Mouse (Mus musculus) heart, adult 2 months (tissue): ENCODE data around the gene Fam240a.

Source experiments
- CTCF ChIP-seq: fragments of 200-600 bp; IDR thresholded peaks from 2 replicates; pipeline ENCODE4 v1.8.1; 2022; ENCODE audit warnings: antibody characterized with exemption, mild to moderate bottlenecking, moderate library complexity
- EP300 ChIP-seq: fragments of 200-500 bp; IDR thresholded peaks from 2 replicates; pipeline ENCODE4 v1.6.1; 2011; ENCODE audit warnings: low read depth, low read length, control low read depth; ENCODE audit not compliant: insufficient read depth
- POLR2A ChIP-seq: fragments of 200-500 bp; IDR thresholded peaks from 2 replicates; pipeline ENCODE4 v1.6.1; 2011; ENCODE audit warnings: mild to moderate bottlenecking, low read depth, low read length, control low read depth; ENCODE audit not compliant: insufficient read depth

GRCm38 (mm10) chr9:110887388-110888303 lies 29.0 kb downstream of the Fam240a start:
- TF ChIP-seq POLR2A, result no peak
- no peak for TF ChIP-seq CTCF
- no peak for TF ChIP-seq EP300
